Mouse (Mus musculus): ENCODE data around the gene Park7. TPM values are rescaled to one million over a fixed set of nuclear protein-coding genes. Genes with fewer than 3 reads are reported as not detected.

Gene Park7
- polyA plus RNA-seq, 1 experiment from 2014 or later, result 357 TPM

DNA sequence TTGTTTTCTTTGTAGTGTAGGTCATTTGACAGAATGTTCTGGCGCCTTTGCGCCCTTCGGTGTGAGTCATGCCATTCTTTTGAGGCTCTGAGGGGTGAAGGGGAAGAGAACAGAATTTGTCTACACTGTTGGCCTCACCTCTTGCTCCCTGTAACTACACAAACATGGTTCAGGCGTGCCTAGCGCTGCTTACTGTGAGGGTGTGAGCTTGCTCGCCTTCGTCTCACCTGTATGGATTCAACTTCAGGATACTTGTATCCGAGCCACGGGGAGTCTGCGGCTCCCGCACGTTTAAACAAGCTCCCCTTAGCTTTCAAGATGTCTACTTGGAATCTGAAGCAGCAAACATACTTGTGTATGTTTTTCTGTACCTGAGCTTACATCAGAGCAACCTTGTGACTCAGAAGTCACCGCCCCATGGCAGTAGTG is 43.3 kb downstream of the Park7 start:
- Histone ChIP-seq H3K9ac (replicated peaks) (no peak overlapping the region), H3K4me1 (peaks cover 14% of the 10 kb centered on the region), H3K27ac (replicated peaks) (no peak overlapping the region), H3K4me3 (no peak overlapping the region), H3K36me3 (peaks cover 23% of the 10 kb centered on the region), H3K27me3 (no peaks in the 10 kb centered on the region), H3K4me2 (replicated peaks) (no peak overlapping the region), H3K9me3 (no peaks in the 10 kb centered on the region)
- WGBS, result 85% methylated on average over 13 of the region's 13 CpGs
- ATAC-seq (ENCODE audit: low FRiP score, low read depth), result no peak

- Histone ChIP-seq H3K4me2 (replicated peaks) (no peak overlapping the region), H3K9ac (replicated peaks) (no peak overlapping the region), H3K27me3 (no peaks in the 10 kb centered on the region), H3K4me1 (peaks cover 13% of the 10 kb centered on the region), H3K36me3 (peaks cover 29% of the 10 kb centered on the region), H3K27ac (replicated peaks) (no peak overlapping the region), H3K9me3 (no peaks in the 10 kb centered on the region), H3K4me3 (no peak overlapping the region)
- WGBS, result 79% methylated on average over 17 of the region's 17 CpGs
- no peak for ATAC-seq (ENCODE audit: low FRiP score, low read depth)
Measured at GRCm38 (mm10) chr4:150869276-150870197, 44.7 kb downstream of the Park7 start.

GRCm38 (mm10) chr4:150868859-150869258 is 45.4 kb downstream of the Park7 start:
- Histone ChIP-seq H3K4me3 (no peak overlapping the region), H3K4me2 (replicated peaks) (no peak overlapping the region), H3K9ac (replicated peaks) (no peak overlapping the region), H3K27ac (replicated peaks) (no peak overlapping the region), H3K9me3 (no peaks in the 10 kb centered on the region), H3K27me3 (no peaks in the 10 kb centered on the region), H3K4me1 (peaks cover 13% of the 10 kb centered on the region), H3K36me3 (peaks cover 29% of the 10 kb centered on the region)
- 90% methylated on average over 2 of the region's 2 CpGs for WGBS
- no peak for ATAC-seq (ENCODE audit: low FRiP score, low read depth)

DNA sequence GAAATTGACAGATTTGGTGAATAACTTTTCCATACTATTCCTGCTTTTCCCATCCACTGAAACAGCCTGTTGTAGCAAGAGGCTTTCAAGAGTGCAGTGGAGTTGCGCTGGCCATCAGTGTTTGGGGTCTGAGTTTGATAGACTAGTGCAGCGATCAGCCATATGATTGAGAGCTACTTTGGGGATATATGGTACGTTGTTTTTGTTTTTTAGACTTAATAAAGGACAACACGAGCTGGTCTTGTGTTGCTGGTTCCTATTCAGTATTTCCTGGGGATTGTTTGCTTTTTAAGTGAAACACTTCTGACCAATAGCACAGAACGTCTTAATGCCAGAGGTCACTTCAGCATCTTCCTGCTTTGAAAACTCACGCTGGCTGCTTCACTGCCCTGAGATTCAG is 46.1 kb downstream of the Park7 start:
- WGBS, result 85% methylated on average over 6 of the region's 6 CpGs
- ATAC-seq (ENCODE audit: low FRiP score, low read depth), result no peak
- Histone ChIP-seq H3K9me3 (no peaks in the 10 kb centered on the region), H3K36me3 (peaks cover 29% of the 10 kb centered on the region), H3K9ac (replicated peaks) (no peak overlapping the region), H3K4me3 (no peak overlapping the region), H3K4me2 (replicated peaks) (no peak overlapping the region), H3K27ac (replicated peaks) (no peak overlapping the region), H3K27me3 (no peaks in the 10 kb centered on the region), H3K4me1 (peaks cover 13% of the 10 kb centered on the region)

DNA sequence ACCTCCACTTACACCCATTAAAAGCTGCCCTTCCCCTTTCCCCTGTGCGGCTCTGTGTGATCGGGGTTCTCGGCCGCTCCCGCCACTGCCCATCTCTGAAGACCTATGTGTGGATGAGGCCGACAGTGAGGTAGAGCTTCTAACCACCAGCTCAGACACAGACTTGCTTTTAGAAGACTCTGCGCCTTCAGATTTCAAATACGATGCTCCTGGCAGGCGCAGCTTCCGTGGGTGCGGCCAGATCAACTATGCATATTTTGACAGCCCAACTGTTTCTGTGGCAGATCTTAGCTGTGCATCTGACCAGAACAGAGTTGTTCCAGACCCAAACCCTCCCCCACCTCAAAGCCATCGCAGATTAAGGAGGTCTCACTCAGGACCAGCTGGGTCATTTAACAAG is 47.7 kb downstream of the Park7 start:
- Histone ChIP-seq H3K27ac (replicated peaks) (no peak overlapping the region), H3K9me3 (no peaks in the 10 kb centered on the region), H3K9ac (replicated peaks) (no peak overlapping the region), H3K36me3 (peaks cover 29% of the 10 kb centered on the region), H3K4me2 (replicated peaks) (no peak overlapping the region), H3K4me1 (peaks cover 10% of the 10 kb centered on the region), H3K4me3 (no peak overlapping the region), H3K27me3 (no peaks in the 10 kb centered on the region)
- no peak for ATAC-seq (ENCODE audit: low FRiP score, low read depth)
- 95% methylated on average over 11 of the region's 12 CpGs for WGBS

GRCm38 (mm10) chr4:150866069-150866468 is 48.2 kb downstream of the Park7 start:
- Histone ChIP-seq H3K27me3 (no peaks in the 10 kb centered on the region), H3K36me3 (peaks cover 29% of the 10 kb centered on the region), H3K9ac (replicated peaks) (no peak overlapping the region), H3K4me3 (no peak overlapping the region), H3K4me1 (peaks cover 5% of the 10 kb centered on the region; the same call in 1 of the 2 replicates), H3K4me2 (replicated peaks) (no peak overlapping the region), H3K9me3 (no peaks in the 10 kb centered on the region), H3K27ac (replicated peaks) (no peak overlapping the region)
- ATAC-seq (ENCODE audit: low FRiP score, low read depth), result no peak
- WGBS, result 94% methylated on average over 11 of the region's 11 CpGs

DNA sequence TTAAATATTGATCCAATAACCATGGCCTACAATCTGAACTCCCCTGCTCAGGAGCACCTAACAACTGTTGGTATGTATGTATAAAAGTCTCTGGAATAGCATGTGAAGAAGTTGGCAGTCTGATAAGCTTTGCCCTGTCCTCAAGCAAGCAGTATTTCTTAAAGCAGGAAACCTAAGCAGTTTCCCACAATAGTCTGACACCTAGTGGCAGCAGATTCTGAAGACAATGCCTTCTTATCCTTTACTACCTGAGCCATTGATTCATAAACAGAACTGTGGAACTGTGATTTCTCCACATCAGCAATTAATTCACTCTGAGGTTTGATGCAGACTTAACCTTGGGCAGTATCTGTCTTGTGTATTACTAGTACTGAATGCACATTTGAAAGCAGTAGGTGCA is 48.9 kb downstream of the Park7 start:
- Histone ChIP-seq H3K27me3 (no peaks in the 10 kb centered on the region), H3K9me3 (no peaks in the 10 kb centered on the region), H3K4me2 (replicated peaks) (no peak overlapping the region), H3K4me1 (peaks cover 5% of the 10 kb centered on the region; the same call in 1 of the 2 replicates), H3K9ac (replicated peaks) (no peak overlapping the region), H3K4me3 (no peak overlapping the region), H3K36me3 (peaks cover 29% of the 10 kb centered on the region), H3K27ac (replicated peaks) (no peak overlapping the region)
- no peak for ATAC-seq (ENCODE audit: low FRiP score, low read depth)

DNA sequence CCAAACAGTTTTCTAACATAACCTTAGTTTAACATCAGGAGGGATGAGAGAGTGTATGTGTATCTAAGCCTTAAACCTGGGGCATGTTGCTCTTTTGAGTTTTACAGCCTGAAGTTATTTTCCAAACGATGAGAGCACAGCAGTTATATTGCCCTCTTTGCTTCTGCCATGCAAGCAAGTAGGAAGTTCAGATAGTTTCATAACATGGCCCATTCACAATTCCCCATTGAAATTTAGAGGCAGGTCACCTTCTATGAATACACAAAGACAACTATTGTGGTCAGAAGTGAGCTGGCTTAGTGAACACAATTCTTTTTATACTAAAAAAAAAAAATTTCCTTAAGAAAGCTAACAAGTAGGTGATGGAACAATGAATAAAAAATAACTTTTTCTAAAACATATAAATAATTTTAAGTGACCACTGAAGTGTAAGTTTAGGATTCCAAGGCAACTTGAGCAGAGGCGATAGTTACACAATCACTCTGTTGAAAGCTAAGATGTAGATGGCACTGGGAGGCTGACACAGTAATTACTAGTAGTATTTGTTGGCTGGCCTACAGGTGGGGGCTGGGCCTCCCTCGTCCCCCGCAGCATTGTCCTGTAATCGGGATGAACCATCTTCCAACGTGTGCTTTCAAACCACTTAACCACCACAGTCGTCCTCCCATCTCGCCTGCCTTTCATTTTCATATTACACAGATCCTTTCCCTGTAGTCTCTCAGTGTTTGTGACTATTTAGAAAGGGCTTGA is 51.4 kb downstream of the Park7 start:
- WGBS, result 71% methylated on average over 8 of the region's 8 CpGs
- no peak overlapping the region for H3K27ac ChIP-seq (replicated peaks)
- H3K4me3 ChIP-seq, result no peak overlapping the region
- H3K9ac ChIP-seq (replicated peaks), result no peak overlapping the region
- H3K36me3 ChIP-seq, result peaks cover 23% of the 10 kb centered on the region
- H3K27me3 ChIP-seq, result no peaks in the 10 kb centered on the region
- peaks cover 5% of the 10 kb centered on the region; the same call in 1 of the 2 replicates for H3K4me1 ChIP-seq
- no peak for ATAC-seq (ENCODE audit: low FRiP score, low read depth)
- H3K9me3 ChIP-seq, result no peaks in the 10 kb centered on the region
- no peak overlapping the region for H3K4me2 ChIP-seq (replicated peaks)

GRCm38 (mm10) chr4:150861161-150861560 is 53.1 kb downstream of the Park7 start:
- no peak overlapping the region for H3K4me2 ChIP-seq (replicated peaks)
- H3K9me3 ChIP-seq, result no peaks in the 10 kb centered on the region
- ATAC-seq (ENCODE audit: low FRiP score, low read depth), result no peak
- no peak overlapping the region for H3K4me3 ChIP-seq
- H3K4me1 ChIP-seq, result peaks cover 5% of the 10 kb centered on the region; the same call in 1 of the 2 replicates
- no peaks in the 10 kb centered on the region for H3K27me3 ChIP-seq
- H3K9ac ChIP-seq (replicated peaks), result no peak overlapping the region
- 75% methylated on average over 2 of the region's 2 CpGs for WGBS
- H3K36me3 ChIP-seq, result peaks cover 7% of the 10 kb centered on the region
- H3K27ac ChIP-seq (replicated peaks), result no peak overlapping the region

DNA sequence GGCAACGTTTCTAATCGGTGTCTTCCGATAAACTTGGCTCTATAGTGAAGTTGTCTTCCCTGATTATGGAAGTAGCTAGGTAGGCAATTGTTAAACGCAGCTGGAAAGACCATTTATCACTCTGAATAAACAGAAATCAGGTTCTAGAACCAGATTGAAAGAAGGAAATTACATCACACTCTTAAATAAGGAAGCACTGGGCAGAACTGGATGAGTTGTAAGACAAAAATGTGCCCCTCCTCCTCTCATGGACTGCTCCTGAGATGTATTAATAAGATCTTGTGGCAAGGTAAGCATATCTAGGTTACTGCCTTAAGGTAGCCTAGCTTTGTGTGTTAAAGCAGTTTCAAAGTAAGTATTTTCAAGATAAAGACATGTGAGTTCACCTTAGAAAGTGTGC is 53.7 kb downstream of the Park7 start:
- Histone ChIP-seq H3K9ac (replicated peaks) (no peak overlapping the region), H3K4me2 (replicated peaks) (no peak overlapping the region), H3K9me3 (no peaks in the 10 kb centered on the region), H3K27me3 (no peaks in the 10 kb centered on the region), H3K4me1 (peaks cover 5% of the 10 kb centered on the region; the same call in 1 of the 2 replicates), H3K27ac (replicated peaks) (no peak overlapping the region), H3K36me3 (peaks cover under 1% of the 10 kb centered on the region; the same call in 1 of the 2 replicates), H3K4me3 (no peak overlapping the region)
- ATAC-seq (ENCODE audit: low FRiP score, low read depth), result no peak
- WGBS, result 89% methylated on average over 4 of the region's 4 CpGs

DNA sequence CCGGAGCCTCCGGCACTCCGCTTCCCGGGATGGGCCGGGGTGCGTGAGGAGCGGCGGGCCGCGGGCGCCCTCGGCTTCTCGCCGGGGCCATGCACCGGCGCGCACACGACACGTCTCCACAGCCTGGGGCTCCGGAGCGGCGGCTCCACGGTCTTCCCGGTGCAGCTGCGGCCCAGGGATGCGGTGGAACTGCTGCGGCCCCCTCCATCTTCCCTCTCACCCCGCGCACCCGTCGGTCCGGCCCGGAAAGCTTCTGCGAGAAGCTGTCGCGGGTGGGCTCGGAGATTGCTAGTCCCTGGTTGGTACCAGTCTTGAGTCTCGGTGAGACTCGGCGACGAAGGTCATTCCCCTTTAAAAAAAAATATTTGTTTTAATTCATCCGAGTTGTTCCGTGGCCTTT is 58.9 kb downstream of the Park7 start:
- peak overlapping the region; percentile 80 for H3K4me3 ChIP-seq
- WGBS, result under 1% methylated on average over 40 of the region's 43 CpGs
- H3K36me3 ChIP-seq, result no peaks in the 10 kb centered on the region
- H3K27ac ChIP-seq (replicated peaks), result peak overlapping the region; percentile 98
- ATAC-seq (ENCODE audit: low FRiP score, low read depth), result no peak; the same call in 1 of the 2 replicates
- peak overlapping the region; percentile 67 for H3K4me2 ChIP-seq (replicated peaks)
- H3K27me3 ChIP-seq, result peaks cover 12% of the 10 kb centered on the region
- H3K9me3 ChIP-seq, result no peaks in the 10 kb centered on the region
- H3K9ac ChIP-seq (replicated peaks), result peak overlapping the region; percentile 92
- peaks cover 10% of the 10 kb centered on the region; the same call in 1 of the 2 replicates for H3K4me1 ChIP-seq

GRCm38 (mm10) chr4:150854839-150855246 is 59.4 kb downstream of the Park7 start:
- H3K4me3 ChIP-seq, result peak overlapping the region; percentile 80
- peak overlapping the region; percentile 92 for H3K9ac ChIP-seq (replicated peaks)
- peak overlapping the region; percentile 67 for H3K4me2 ChIP-seq (replicated peaks)
- no peaks in the 10 kb centered on the region for H3K9me3 ChIP-seq
- H3K36me3 ChIP-seq, result no peaks in the 10 kb centered on the region
- H3K4me1 ChIP-seq, result peaks cover 10% of the 10 kb centered on the region; the same call in 1 of the 2 replicates
- H3K27ac ChIP-seq (replicated peaks), result peak overlapping the region; percentile 98
- under 1% methylated on average over 53 of the region's 59 CpGs for WGBS
- peaks cover 12% of the 10 kb centered on the region for H3K27me3 ChIP-seq
- peak; percentile 98 for ATAC-seq (ENCODE audit: low FRiP score, low read depth)

Measured in midbrain, embryonic 12.5 days (tissue).